Comparison of ENCODE assay signal across 22 mouse cellular contexts in genomic region chr17:25749314-25749713, GRCm38 (mm10). TPM values are rescaled to one million over a fixed set of nuclear protein-coding genes. Genes with fewer than 3 reads are reported as not detected.
DNase-seq lines count a peak whose midpoint lies in the region; ATAC-seq and TF ChIP-seq lines count a peak whose summit lies in the region.
"Had no signal": no experiment of that assay in that cellular context is flagged by ENCODE, and none has a peak within 500 bp of the region (broad histone marks: within the 10 kb centered on the region; RNA-seq: fewer than 3 reads in every experiment).

No protein-coding gene starts in this region.

- no peak overlapping the region for H3K9ac ChIP-seq in lung, embryonic 16.5 days (ENCODE audit: low read length)
- no peak overlapping the region for H3K9ac ChIP-seq in lung, postnatal 0 days (replicated peaks; ENCODE audit: low read depth)
- H3K9ac ChIP-seq in midbrain, embryonic 11.5 days (ENCODE audit: low read length): no peak overlapping the region
- no peak overlapping the region for H3K9ac ChIP-seq in midbrain, embryonic 13.5 days (replicated peaks)

- ATAC-seq in lung, embryonic 16.5 days (ENCODE audit: low read depth): peak; percentile 58
- ATAC-seq in lung, postnatal 0 days: peak; percentile 79
- ATAC-seq in midbrain, embryonic 11.5 days (ENCODE audit: low FRiP score): no peak
- no peak for ATAC-seq in midbrain, embryonic 13.5 days
- ATAC-seq: activated CD4-positive, CD25-positive, alpha-beta regulatory T cell, adult 4 months; CD4-positive, CD25-positive, alpha-beta regulatory T cell, adult 4 months; Patski had no signal

- H3K27ac ChIP-seq in lung, embryonic 16.5 days (ENCODE audit: low read length): no peak overlapping the region
- H3K27ac ChIP-seq in lung, postnatal 0 days (ENCODE audit: low read length): peak overlapping the region; percentile 81
- no peak overlapping the region for H3K27ac ChIP-seq in midbrain, embryonic 11.5 days (ENCODE audit: low read depth, low read length)
- H3K27ac ChIP-seq in midbrain, embryonic 13.5 days: no peak overlapping the region

- H3K27me3 ChIP-seq in lung, embryonic 16.5 days (ENCODE audit: control insufficient read depth, insufficient read depth, low read depth, low read length): no peaks in the 10 kb centered on the region
- no peaks in the 10 kb centered on the region for H3K27me3 ChIP-seq in lung, postnatal 0 days (replicated peaks; ENCODE audit: insufficient read depth, low read length)
- no peaks in the 10 kb centered on the region for H3K27me3 ChIP-seq in midbrain, embryonic 11.5 days (ENCODE audit: control insufficient read depth, insufficient read depth, low read length)
- H3K27me3 ChIP-seq in midbrain, embryonic 13.5 days: no peaks in the 10 kb centered on the region
- H3K27me3 ChIP-seq: Patski had no signal

- H3K4me2 ChIP-seq in lung, embryonic 16.5 days (ENCODE audit: low read depth, low read length): no peak overlapping the region
- no peak overlapping the region for H3K4me2 ChIP-seq in lung, postnatal 0 days (replicated peaks; ENCODE audit: low read depth, low read length)
- no peak overlapping the region for H3K4me2 ChIP-seq in midbrain, embryonic 11.5 days
- H3K4me2 ChIP-seq in midbrain, embryonic 13.5 days (replicated peaks): no peak overlapping the region

- DNase-seq in lung, postnatal 10 days: no peak
- peak; percentile 64 for DNase-seq in lung, postnatal 0 days (ENCODE audit: low spot score)
- no peak for DNase-seq in lung, postnatal 36 days
- DNase-seq in midbrain, embryonic 11.5 days (ENCODE audit: low spot score, missing footprints): peak; percentile 4
- DNase-seq: adrenal gland, adult 2 months; adrenal gland, adult 8-10 months; adrenal gland, postnatal 10 days; adrenal gland, postnatal 14 days; adrenal gland, postnatal 25 days; adrenal gland, postnatal 36 days; B cell, adult 2 months; cerebellum, adult 11 months; cerebellum, adult 11-12 months; cerebellum, adult 18-20 months had no signal

- peaks cover 7% of the 10 kb centered on the region for H3K4me1 ChIP-seq in lung, embryonic 16.5 days (replicated peaks; ENCODE audit: control insufficient read depth, insufficient read depth, low read length)
- peaks cover 6% of the 10 kb centered on the region; the same call in 1 of the 2 replicates for H3K4me1 ChIP-seq in lung, postnatal 0 days (ENCODE audit: insufficient read depth, low read depth, low read length)
- H3K4me1 ChIP-seq in midbrain, embryonic 11.5 days (ENCODE audit: control insufficient read depth, insufficient read depth, low read length): no peaks in the 10 kb centered on the region
- H3K4me1 ChIP-seq in midbrain, embryonic 13.5 days (replicated peaks): 0 out of 2 replicates have a peak, but pooled peaks cover 7% of the 10 kb centered on the region

- H3K4me3 ChIP-seq in lung, embryonic 16.5 days (ENCODE audit: low read length): no peak overlapping the region
- H3K4me3 ChIP-seq in lung, postnatal 0 days (ENCODE audit: low read depth, low read length): no peak overlapping the region
- H3K4me3 ChIP-seq in midbrain, embryonic 11.5 days (ENCODE audit: low read depth, low read length): no peak overlapping the region
- H3K4me3 ChIP-seq in midbrain, embryonic 13.5 days (replicated peaks): no peak overlapping the region

- H3K36me3 ChIP-seq in lung, embryonic 16.5 days (ENCODE audit: control insufficient read depth, insufficient read depth, low read length): no peaks in the 10 kb centered on the region
- H3K36me3 ChIP-seq in lung, postnatal 0 days (ENCODE audit: insufficient read depth, low read length): no peaks in the 10 kb centered on the region
- H3K36me3 ChIP-seq in midbrain, embryonic 11.5 days (ENCODE audit: control insufficient read depth, insufficient read depth, low read length): no peaks in the 10 kb centered on the region
- no peaks in the 10 kb centered on the region for H3K36me3 ChIP-seq in midbrain, embryonic 13.5 days
- H3K36me3 ChIP-seq: G1E had no signal

- TF ChIP-seq EP300 in lung, postnatal 0 days (IDR thresholded peaks at IDR 0.05): peak; percentile 54; the same call in 1 of the 2 replicates

- WGBS in lung, embryonic 16.5 days: 64% methylated on average over 6 of the region's 6 CpGs
- WGBS in lung, postnatal 0 days: 57% methylated on average over 6 of the region's 6 CpGs
- 76% methylated on average over 6 of the region's 6 CpGs for WGBS in midbrain, embryonic 11.5 days
- WGBS in midbrain, embryonic 13.5 days: 80% methylated on average over 6 of the region's 6 CpGs

- TF ChIP-seq CTCF in lung, postnatal 0 days (IDR thresholded peaks at IDR 0.05): no peak

- no peaks in the 10 kb centered on the region for H3K9me3 ChIP-seq in lung, embryonic 16.5 days (ENCODE audit: control insufficient read depth, low read length)
- H3K9me3 ChIP-seq in lung, postnatal 0 days (ENCODE audit: low read length): no peaks in the 10 kb centered on the region
- no peaks in the 10 kb centered on the region for H3K9me3 ChIP-seq in midbrain, embryonic 11.5 days (ENCODE audit: control insufficient read depth, low read length)
- no peaks in the 10 kb centered on the region for H3K9me3 ChIP-seq in midbrain, embryonic 13.5 days
- H3K9me3 ChIP-seq: G1E had no signal

RNA-seq across cellular contexts. Expression of gene Msln, which starts 4.9 kb away (rescaled TPM):
- 42.8 and 68.0 TPM in 2 replicates for polyA plus RNA-seq in lung, embryonic 16.5 days (2015; fragmentation: Nextera tagmentation; extraction: Ambion mirVana)
- 584 and 630 TPM in 2 replicates for polyA plus RNA-seq in lung, postnatal 0 days (2015; fragmentation: Nextera tagmentation; extraction: Ambion mirVana)
- polyA plus RNA-seq in midbrain, embryonic 11.5 days (2014; fragmentation: Nextera tagmentation; extraction: Ambion mirVana): not detected in 2 replicates
- polyA plus RNA-seq in midbrain, embryonic 13.5 days (2015; fragmentation: Nextera tagmentation; extraction: Ambion mirVana): not detected in 2 replicates
- polyA plus RNA-seq: activated CD4-positive, CD25-positive, alpha-beta regulatory T cell, adult 4 months; CD4-positive, CD25-positive, alpha-beta regulatory T cell, adult 4 months; G1E had no signal

RNA-seq across cellular contexts. Expression of gene Mslnl, which starts 13.5 kb away (rescaled TPM):
- 1.4 TPM in 2 replicates for polyA plus RNA-seq in lung, embryonic 16.5 days (2015; fragmentation: Nextera tagmentation; extraction: Ambion mirVana)
- polyA plus RNA-seq in lung, postnatal 0 days (2015; fragmentation: Nextera tagmentation; extraction: Ambion mirVana): 1.0 and 1.9 TPM in 2 replicates
- polyA plus RNA-seq in midbrain, embryonic 11.5 days (2014; fragmentation: Nextera tagmentation; extraction: Ambion mirVana): not detected in 2 replicates
- polyA plus RNA-seq in midbrain, embryonic 13.5 days (2015; fragmentation: Nextera tagmentation; extraction: Ambion mirVana): not detected in 2 replicates
- polyA plus RNA-seq: brain, embryonic 14.5 days; C2C12; CD4-positive, CD25-positive, alpha-beta regulatory T cell, adult 4 months; G1E; Patski had no signal

RNA-seq across cellular contexts. Expression of gene Rpusd1, which starts 21.8 kb away (rescaled TPM):
- 25.0 and 26.6 TPM in 2 replicates for polyA plus RNA-seq in lung, embryonic 16.5 days (2015; fragmentation: Nextera tagmentation; extraction: Ambion mirVana)
- 15.2 and 18.1 TPM in 2 replicates for polyA plus RNA-seq in lung, postnatal 0 days (2015; fragmentation: Nextera tagmentation; extraction: Ambion mirVana)
- polyA plus RNA-seq in midbrain, embryonic 11.5 days (2014; fragmentation: Nextera tagmentation; extraction: Ambion mirVana): 16.0 and 19.8 TPM in 2 replicates
- polyA plus RNA-seq in midbrain, embryonic 13.5 days (2015; fragmentation: Nextera tagmentation; extraction: Ambion mirVana): 23.2 and 24.1 TPM in 2 replicates

RNA-seq across cellular contexts. Expression of gene Chtf18, which starts 22.1 kb away (rescaled TPM):
- polyA plus RNA-seq in lung, embryonic 16.5 days (2015; fragmentation: Nextera tagmentation; extraction: Ambion mirVana): 32.2 and 37.0 TPM in 2 replicates
- polyA plus RNA-seq in lung, postnatal 0 days (2015; fragmentation: Nextera tagmentation; extraction: Ambion mirVana): 1.6 and 2.6 TPM in 2 replicates
- 15.0 and 17.3 TPM in 2 replicates for polyA plus RNA-seq in midbrain, embryonic 11.5 days (2014; fragmentation: Nextera tagmentation; extraction: Ambion mirVana)
- polyA plus RNA-seq in midbrain, embryonic 13.5 days (2015; fragmentation: Nextera tagmentation; extraction: Ambion mirVana): 12.8 and 14.1 TPM in 2 replicates

RNA-seq across cellular contexts. Expression of gene Narfl, which starts 24.3 kb away (rescaled TPM):
- 27.8 and 30.9 TPM in 2 replicates for polyA plus RNA-seq in lung, embryonic 16.5 days (2015; fragmentation: Nextera tagmentation; extraction: Ambion mirVana)
- 23.8 and 24.1 TPM in 2 replicates for polyA plus RNA-seq in lung, postnatal 0 days (2015; fragmentation: Nextera tagmentation; extraction: Ambion mirVana)
- 22.2 and 23.4 TPM in 2 replicates for polyA plus RNA-seq in midbrain, embryonic 11.5 days (2014; fragmentation: Nextera tagmentation; extraction: Ambion mirVana)
- 28.0 and 29.6 TPM in 2 replicates for polyA plus RNA-seq in midbrain, embryonic 13.5 days (2015; fragmentation: Nextera tagmentation; extraction: Ambion mirVana)

Comparison
In these comparisons a context has a peak if more than half of its experiments do, and no peak if none do; other contexts are left out.
1. DNase-seq: peak in lung, postnatal 0 days (single experiment) and midbrain, embryonic 11.5 days (single experiment); none in lung, postnatal 10 days (single experiment) and lung, postnatal 36 days (single experiment).
2. ATAC-seq: peak in lung, embryonic 16.5 days (single experiment) and lung, postnatal 0 days (single experiment); none in midbrain, embryonic 11.5 days (single experiment) and midbrain, embryonic 13.5 days (single experiment).
3. RNA of gene Msln, which starts 4.9 kb away (polyA plus RNA-seq): 584 to 630 TPM in lung, postnatal 0 days and 42.8 to 68.0 TPM in lung, embryonic 16.5 days; not detected in midbrain, embryonic 11.5 days and not detected in midbrain, embryonic 13.5 days; every median in the first group is over 10 times any median in the second.